Mouse (Mus musculus) regulatory T cell (primary cell): Measurements from ENCODE around the gene Wdr91.

Source experiments
- in situ Hi-C: fragments of 300-600 bp; cut with MboI, MseI; formaldehyde crosslinking; loops from one replicate; pipeline ENCODE4 v1.15.1; 2025; ENCODE audit warnings: high pct_unique_total_duplicates

Gene Wdr91

GRCm38 (mm10) chr6:34910371-34911219, at the start of gene Wdr91:
TSS of gene Wdr91 (minus strand) at chr6:34910876.
- in situ Hi-C loops, result loop anchor here (10.0 kb wide), 1 partner anchor 396 kb away; no protein-coding TSS in a partner anchor

DNA sequence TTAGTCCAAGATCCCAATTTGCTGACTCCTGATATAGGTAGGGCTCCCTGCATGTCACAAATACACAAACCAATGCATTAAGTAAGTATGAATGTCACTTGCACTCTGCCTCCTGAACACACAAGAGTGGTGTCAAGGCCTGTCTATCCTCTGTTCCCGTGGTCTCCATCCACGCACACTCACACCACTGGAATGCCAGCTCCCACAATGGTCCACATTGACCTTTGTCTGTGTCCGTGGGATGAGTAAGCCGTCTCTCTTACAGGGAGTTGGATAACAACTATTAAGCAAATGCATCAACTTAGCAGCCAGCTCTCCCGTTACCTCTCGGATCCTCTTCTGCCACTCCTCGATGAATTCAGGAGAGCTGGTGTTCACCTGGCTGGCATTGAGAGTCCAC, 48.5 kb upstream of the Wdr91 start:
- in situ Hi-C loops, result no loop called here

DNA sequence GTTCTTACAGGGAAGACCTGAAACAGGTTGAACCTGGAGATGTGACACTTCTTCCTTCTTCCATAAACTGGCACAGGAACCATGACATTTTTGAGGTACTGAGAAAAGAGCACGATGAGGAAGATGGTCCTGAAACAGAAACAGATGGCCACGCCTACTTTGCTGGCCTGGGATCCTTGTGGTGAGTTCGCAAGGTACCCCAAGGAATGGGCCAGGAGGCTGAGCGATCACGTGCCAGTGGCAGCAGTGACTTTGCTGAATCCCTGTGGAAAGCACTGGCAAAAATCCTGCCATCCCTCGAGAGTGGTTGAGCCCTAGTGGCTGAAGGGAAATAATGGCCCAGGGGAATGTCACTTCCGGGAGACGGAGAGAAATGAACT, 45.2 kb upstream of the Wdr91 start:
- in situ Hi-C loops, result no loop called here

- in situ Hi-C loops, result no loop called here
Observed at GRCm38 (mm10) chr6:34954926-34955861, 44.5 kb upstream of the Wdr91 start.

- in situ Hi-C loops, result no loop called here
Observed at GRCm38 (mm10) chr6:34951956-34952667, 41.4 kb upstream of the Wdr91 start.

DNA sequence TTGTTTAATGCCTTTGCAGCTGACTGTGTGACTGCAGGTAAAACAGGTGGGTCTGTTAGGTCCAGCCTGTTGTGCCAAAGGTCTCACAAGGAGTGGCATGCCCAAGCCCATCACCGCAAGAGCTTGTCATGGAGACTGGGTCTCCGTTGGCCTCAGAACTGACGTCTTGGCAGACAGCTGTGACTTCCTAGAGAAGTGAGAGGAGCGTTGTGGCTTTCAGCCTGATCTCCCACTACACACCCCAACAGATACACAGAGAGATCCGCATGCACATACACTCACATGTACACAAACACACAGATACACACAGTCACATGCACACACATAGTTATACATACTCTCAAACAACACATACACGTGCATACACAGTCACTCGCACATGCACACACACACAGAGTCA, 40.8 kb upstream of the Wdr91 start:
- in situ Hi-C loops, result no loop called here

DNA sequence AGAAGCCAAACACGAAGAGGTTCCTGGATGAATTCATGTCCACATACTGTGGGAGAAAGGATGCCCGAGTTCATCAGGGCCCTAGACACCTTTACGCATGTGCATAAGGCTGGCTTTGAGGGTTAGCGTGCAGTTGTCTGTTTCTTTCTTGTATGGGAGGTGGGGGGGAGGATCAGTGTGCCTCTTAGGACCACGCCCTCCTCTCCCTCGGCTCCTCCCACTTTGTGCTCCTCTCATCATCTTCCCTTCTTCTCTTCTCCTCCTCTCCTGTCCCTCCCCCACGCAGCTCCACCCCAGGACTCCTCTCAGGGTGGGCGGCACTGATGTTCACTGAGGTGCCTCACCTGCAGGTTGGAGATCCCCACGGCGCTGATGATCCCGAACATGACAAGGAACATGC, 37.8 kb upstream of the Wdr91 start:
- in situ Hi-C loops, result no loop called here

DNA sequence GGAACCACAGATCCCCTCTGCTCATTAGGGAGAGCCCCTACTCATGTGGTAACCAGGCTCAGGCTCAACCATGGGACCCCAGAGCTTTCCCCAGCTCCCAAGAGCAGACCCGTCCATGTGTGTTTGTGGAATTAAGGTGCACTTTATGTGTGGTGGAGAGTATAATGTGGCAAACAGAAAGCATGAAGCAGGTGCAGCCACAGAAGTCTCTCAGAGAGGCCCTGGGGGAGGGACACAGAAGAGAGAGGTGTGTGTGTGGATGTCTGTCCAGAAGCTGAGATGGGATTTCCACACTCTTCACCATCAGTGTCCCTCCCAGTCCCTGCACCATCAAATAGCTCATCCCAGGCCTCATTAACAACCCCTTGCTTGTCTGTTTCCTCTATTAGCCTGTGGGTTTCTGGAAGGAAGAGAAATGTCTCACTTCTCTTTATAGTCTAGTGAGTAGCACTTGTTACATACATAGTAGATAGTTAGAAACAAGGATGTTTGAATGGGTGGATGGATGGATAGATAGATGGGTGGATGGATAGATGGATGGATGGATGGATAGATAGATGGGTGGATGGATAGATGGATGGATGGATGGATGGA, 35.9 kb upstream of the Wdr91 start:
- in situ Hi-C loops, result no loop called here

- in situ Hi-C loops, result no loop called here
Observed at GRCm38 (mm10) chr6:34943499-34943898, 32.8 kb upstream of the Wdr91 start.

- in situ Hi-C loops, result no loop called here
Observed at GRCm38 (mm10) chr6:34942446-34942845, 31.8 kb upstream of the Wdr91 start.

GRCm38 (mm10) chr6:34941496-34941895, 30.8 kb upstream of the Wdr91 start:
- in situ Hi-C loops, result no loop called here

GRCm38 (mm10) chr6:34939451-34939850, 28.8 kb upstream of the Wdr91 start:
- in situ Hi-C loops, result loop anchor here (5.0 kb wide), 1 partner anchor 58 kb away; no protein-coding TSS in a partner anchor

- in situ Hi-C loops, result loop anchor here (5.0 kb wide), 1 partner anchor 58 kb away; no protein-coding TSS in a partner anchor
Observed at GRCm38 (mm10) chr6:34938929-34939325, 28.3 kb upstream of the Wdr91 start.

DNA sequence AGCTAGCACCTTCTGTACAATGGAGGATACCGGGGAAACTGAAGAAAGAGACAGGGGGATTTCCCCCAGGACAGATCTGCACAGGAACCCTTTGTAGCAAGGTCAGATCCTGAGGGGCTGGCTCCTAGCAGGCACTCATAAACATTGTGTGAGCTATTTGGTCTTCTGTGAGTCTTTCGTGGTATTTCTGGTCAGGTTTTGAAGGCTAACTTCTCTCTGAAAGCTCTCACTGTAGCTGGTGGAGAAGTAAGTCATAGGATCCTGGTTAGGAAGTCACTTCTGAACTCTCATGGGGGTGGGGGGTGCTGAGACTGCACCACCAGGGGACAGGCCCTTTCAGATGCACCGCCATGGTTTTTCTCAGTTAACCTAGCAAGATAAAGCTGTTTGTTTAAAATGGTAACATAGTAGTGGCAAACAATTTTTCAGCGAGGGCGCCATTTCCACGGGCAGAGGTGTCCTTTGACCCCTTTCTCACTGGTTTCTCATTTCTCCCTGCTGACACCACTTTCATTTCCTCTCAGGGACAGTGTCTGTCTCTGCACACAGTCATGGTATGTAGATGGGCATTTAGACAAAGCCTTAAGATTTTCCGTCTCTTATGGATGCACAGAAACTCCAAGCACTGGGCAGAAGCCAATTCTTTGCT, 27.7 kb upstream of the Wdr91 start:
- in situ Hi-C loops, result loop anchor here (5.0 kb wide), 1 partner anchor 59 kb away; no protein-coding TSS in a partner anchor

DNA sequence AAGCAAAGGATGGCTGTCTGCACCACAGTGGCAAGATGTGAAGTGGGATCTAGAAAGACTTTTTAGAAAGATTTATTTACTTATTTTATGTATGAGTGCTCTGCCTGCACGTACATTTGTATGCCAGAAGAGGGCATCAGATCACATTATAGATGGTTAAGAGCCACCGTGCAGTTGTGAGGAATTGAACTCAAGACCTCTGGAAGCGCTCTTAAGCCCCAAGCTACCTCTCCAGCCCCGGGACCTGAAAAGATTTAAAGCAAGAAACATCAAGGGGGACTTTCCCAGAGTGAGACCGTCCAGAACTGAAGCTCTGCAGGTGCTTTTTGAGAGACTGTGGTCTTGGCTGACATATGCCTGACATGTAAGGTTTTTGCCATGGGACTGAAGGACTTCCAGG, 26.1 kb upstream of the Wdr91 start:
- in situ Hi-C loops, result loop anchor here (5.0 kb wide), 1 partner anchor 61 kb away; no protein-coding TSS in a partner anchor

DNA sequence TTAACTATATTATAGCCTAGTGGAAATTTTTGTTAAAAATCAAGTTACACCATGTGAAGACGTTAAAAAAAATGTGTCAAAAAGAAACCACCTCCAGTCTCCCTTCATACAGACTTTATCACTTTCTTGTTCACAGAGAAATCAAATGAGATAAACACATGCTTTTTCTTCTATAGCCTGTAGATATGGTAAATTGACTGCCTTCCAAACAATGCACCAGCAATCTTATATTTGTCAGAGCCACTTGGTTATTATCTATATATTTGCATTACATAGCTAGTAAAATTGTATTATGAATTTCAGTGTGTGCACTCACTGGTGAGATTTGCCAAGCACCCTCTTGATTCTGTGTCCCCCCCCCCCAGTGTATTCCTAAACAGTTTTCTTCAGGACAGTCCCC, 22.0 kb upstream of the Wdr91 start:
- in situ Hi-C loops, result no loop called here

DNA sequence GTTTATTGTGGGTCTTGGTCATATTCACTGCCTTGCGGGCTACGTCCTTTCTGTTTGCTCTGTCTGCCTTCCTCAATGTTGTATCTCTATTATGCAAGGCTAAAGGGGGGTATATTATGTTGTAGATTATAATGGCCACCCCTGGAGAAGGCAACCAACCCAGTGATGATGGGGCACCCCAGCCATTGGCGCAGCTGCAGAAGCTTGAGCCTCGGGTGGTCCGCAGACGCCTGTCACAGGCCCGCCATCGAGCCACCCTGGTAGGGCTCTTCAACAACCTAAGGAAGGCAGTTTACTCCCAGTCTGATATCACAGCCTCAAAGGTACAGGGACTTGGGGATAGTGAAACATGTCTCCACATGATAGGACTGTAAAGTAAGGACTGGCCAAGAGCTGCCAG, 16.9 kb upstream of the Wdr91 start:
- in situ Hi-C loops, result no loop called here

- in situ Hi-C loops, result no loop called here
Observed at GRCm38 (mm10) chr6:34927156-34927555, 16.5 kb upstream of the Wdr91 start.

GRCm38 (mm10) chr6:34921941-34922340, 11.3 kb upstream of the Wdr91 start:
- in situ Hi-C loops, result no loop called here

- in situ Hi-C loops, result no loop called here
Observed at GRCm38 (mm10) chr6:34920631-34921030, 10.0 kb upstream of the Wdr91 start.

DNA sequence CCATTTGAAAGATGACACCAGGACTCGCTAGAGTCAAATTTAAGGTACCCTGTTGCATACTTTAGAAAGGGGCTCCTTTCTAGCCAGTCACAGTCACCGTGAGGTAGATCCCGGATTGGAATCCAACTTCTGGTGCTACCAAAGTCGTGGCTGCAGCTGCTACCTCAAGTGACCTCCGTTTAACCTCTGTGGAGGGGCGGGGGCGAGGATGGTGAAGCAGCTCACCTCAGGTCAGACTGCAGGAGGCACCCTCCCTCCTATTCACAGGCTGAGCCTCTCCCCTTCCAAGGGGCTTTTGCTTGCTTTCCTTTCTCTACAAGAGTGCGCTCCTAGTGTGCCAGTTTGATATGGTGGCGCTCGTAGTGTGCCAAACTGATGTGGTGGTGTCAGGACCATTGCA, 9.3 kb upstream of the Wdr91 start, which contains the start of gene Stra8:
Stra8 (plus strand) TSS at position 208 of the 400 bp plus-strand sequence.
- in situ Hi-C loops, result loop anchor here (10.0 kb wide), 1 partner anchor 405 kb away; no protein-coding TSS in a partner anchor
